Mouse (Mus musculus) hindbrain, embryonic 14.5 days (tissue): Measurements from ENCODE around the gene Rasgrf1. TPM values are rescaled to one million over a fixed set of nuclear protein-coding genes. Genes with fewer than 3 reads are reported as not detected.
"Not testable (repeated sequence)": the region's sequence is repeated elsewhere in the genome, so short reads cannot be mapped to it uniquely, and the experiment has no call there.

Source experiments
- ATAC-seq: fragments of 200-750 bp; cut with Nextera tagmentation; 2 replicates; pipeline ENCODE4 v1.8.0; 2017; ENCODE audit warnings: moderate number of reproducible peaks, mild to moderate bottlenecking, moderate TSS enrichment, moderate library complexity; ENCODE audit not compliant: low FRiP score
- DNase-seq: peaks from one replicate; pipeline ENCODE4 v3.0.0-alpha.2; 2015; ENCODE audit warnings: low spot score
- H3K27ac ChIP-seq: fragments of 300-500 bp; sonication (generic); 2 replicates; pipeline ENCODE4 v1.5.1; 2014; ENCODE audit warnings: mild to moderate bottlenecking, moderate library complexity
- H3K27me3 ChIP-seq: fragments of 300-500 bp; sonication (generic); 2 replicates; pipeline ENCODE4 v1.6.1; 2014; ENCODE audit warnings: mild to moderate bottlenecking, low read length, mixed read lengths; ENCODE audit not compliant: control insufficient read depth, insufficient read depth
- H3K36me3 ChIP-seq: fragments of 300-500 bp; sonication (generic); replicated peaks from 2 replicates; pipeline ENCODE4 v1.6.1; 2014; ENCODE audit not compliant: control insufficient read depth, insufficient read depth
- H3K4me1 ChIP-seq: fragments of 300-500 bp; sonication (generic); replicated peaks from 2 replicates; pipeline ENCODE4 v1.6.1; 2014; ENCODE audit warnings: antibody characterized with exemption, low read length, mixed read lengths; ENCODE audit not compliant: control insufficient read depth, insufficient read depth
- H3K4me2 ChIP-seq: fragments of 300-500 bp; sonication (generic); replicated peaks from 2 replicates; pipeline ENCODE4 v1.6.1; 2014; ENCODE audit warnings: mild to moderate bottlenecking, moderate library complexity
- H3K4me3 ChIP-seq: fragments of 300-500 bp; sonication (generic); replicated peaks from 2 replicates; pipeline ENCODE4 v1.5.1; 2014; ENCODE audit warnings: mild to moderate bottlenecking, low read length
- H3K9ac ChIP-seq: fragments of 300-500 bp; sonication (generic); 2 replicates; pipeline ENCODE4 v1.6.1; 2014
- H3K9me3 ChIP-seq: fragments of 300-500 bp; sonication (generic); 2 replicates; pipeline ENCODE4 v1.6.1; 2016; ENCODE audit warnings: low read length; ENCODE audit not compliant: control insufficient read depth
- WGBS: fragments of 180-500 bp; shearing (Covaris S2); extraction: QIAGEN DNeasy Blood & Tissue Kit; methylation state at CpG from one replicate; pipeline ENCODE4 v1.1.7; 2014; 5-methylcytosine and 5-hydroxymethylcytosine counted together
- polyA plus RNA-seq: library from polyadenylated mRNA; unstranded; fragments of >200 nt; fragmentation: Nextera tagmentation; extraction: Ambion mirVana; gene quantifications from 2 replicates; pipeline ENCODE4 v1.2.1, GENCODE M21; 2014

Rasgrf1 gene
- polyA plus RNA-seq, 1 experiment from 2014 or later = 10.1 TPM

- no peak overlapping the region for H3K4me2 ChIP-seq
- H3K9ac ChIP-seq = no peak overlapping the region
- H3K27me3 ChIP-seq = no peaks in the 10 kb centered on the region
- no peak for DNase-seq
- no peaks in the 10 kb centered on the region for H3K9me3 ChIP-seq
- no peaks in the 10 kb centered on the region for H3K4me1 ChIP-seq
- no peaks in the 10 kb centered on the region for H3K36me3 ChIP-seq
- ATAC-seq = no peak
- no peak overlapping the region for H3K4me3 ChIP-seq
- WGBS = 87% methylated on average over 4 of the region's 4 CpGs
- H3K27ac ChIP-seq = no peak overlapping the region
Observed at GRCm38 (mm10) chr9:90036313-90036712, 126.6 kb downstream of the Rasgrf1 start.

- no peaks in the 10 kb centered on the region for H3K4me1 ChIP-seq
- H3K9ac ChIP-seq = no peak overlapping the region
- H3K27ac ChIP-seq = no peak overlapping the region
- no peaks in the 10 kb centered on the region for H3K27me3 ChIP-seq
- no peaks in the 10 kb centered on the region for H3K36me3 ChIP-seq
- no peak overlapping the region for H3K4me3 ChIP-seq
- no peaks in the 10 kb centered on the region for H3K9me3 ChIP-seq
- no peak for DNase-seq
- 84% methylated on average over 4 of the region's 4 CpGs for WGBS
- ATAC-seq = no peak
- H3K4me2 ChIP-seq = no peak overlapping the region
Observed at GRCm38 (mm10) chr9:90038535-90038934, 128.8 kb downstream of the Rasgrf1 start.

GRCm38 (mm10) chr9:90040916-90041315 lies 131.2 kb downstream of the Rasgrf1 start:
- Histone ChIP-seq H3K4me3 (no peak overlapping the region), H3K36me3 (no peaks in the 10 kb centered on the region), H3K9me3 (no peaks in the 10 kb centered on the region), H3K27me3 (no peaks in the 10 kb centered on the region), H3K9ac (no peak overlapping the region), H3K4me1 (no peaks in the 10 kb centered on the region), H3K27ac (no peak overlapping the region), H3K4me2 (no peak overlapping the region)
- ATAC-seq (no peak), DNase-seq (no peak)
- 92% methylated on average over 2 of the region's 2 CpGs for WGBS

GRCm38 (mm10) chr9:90041556-90041955 lies 131.8 kb downstream of the Rasgrf1 start:
- Histone ChIP-seq H3K4me1 (no peaks in the 10 kb centered on the region), H3K27ac (no peak overlapping the region), H3K9ac (no peak overlapping the region), H3K9me3 (no peaks in the 10 kb centered on the region), H3K36me3 (no peaks in the 10 kb centered on the region), H3K27me3 (no peaks in the 10 kb centered on the region), H3K4me2 (no peak overlapping the region), H3K4me3 (no peak overlapping the region)
- DNase-seq = no peak
- no peak for ATAC-seq
- WGBS = 93% methylated on average over 3 of the region's 3 CpGs

GRCm38 (mm10) chr9:90042906-90043305 lies 133.2 kb downstream of the Rasgrf1 start:
- not testable (repeated sequence) for H3K4me1 ChIP-seq, H3K27me3 ChIP-seq

GRCm38 (mm10) chr9:90045191-90045590 lies 135.5 kb downstream of the Rasgrf1 start:
- H3K4me1 ChIP-seq = no peaks in the 10 kb centered on the region
- H3K9me3 ChIP-seq = no peaks in the 10 kb centered on the region
- no peaks in the 10 kb centered on the region for H3K27me3 ChIP-seq
- no peak overlapping the region for H3K9ac ChIP-seq
- H3K36me3 ChIP-seq = no peaks in the 10 kb centered on the region
- 94% methylated on average over 7 of the region's 7 CpGs for WGBS
- no peak overlapping the region for H3K27ac ChIP-seq
- H3K4me3 ChIP-seq = no peak overlapping the region
- no peak for DNase-seq
- H3K4me2 ChIP-seq = no peak overlapping the region
- ATAC-seq = no peak

More at GRCm38 (mm10) chr9:90042906-90043305, 133.2 kb downstream of the Rasgrf1 start:
- ATAC-seq, H3K4me3 ChIP-seq, H3K4me2 ChIP-seq, H3K9ac ChIP-seq, DNase-seq, H3K27ac ChIP-seq, H3K9me3 ChIP-seq, H3K36me3 ChIP-seq: not testable (repeated sequence)
- 94% methylated on average over 8 of the region's 8 CpGs for WGBS

- DNase-seq = no peak
- 82% methylated on average over 5 of the region's 5 CpGs for WGBS
Observed at GRCm38 (mm10) chr9:90047937-90048627, 138.4 kb downstream of the Rasgrf1 start.

GRCm38 (mm10) chr9:90053852-90054251 lies 144.1 kb downstream of the Rasgrf1 start, which contains the start of gene Ctsh:
Gene Ctsh, plus strand, starts transcription at chr9:90054152.
- whole genome bisulfite sequencing = 85% methylated on average over 2 of the region's 2 CpGs
- H3K4me3 ChIP-seq = peak within 1 kb of the TSS; percentile 34
- ATAC-seq (no peak), DNase-seq (no peak)
- H3K4me2 ChIP-seq = peak within 1 kb of the TSS; percentile 67
- peak within 1 kb of the TSS; percentile 47 for H3K9ac ChIP-seq
- no peaks in the 10 kb centered on the region for H3K36me3 ChIP-seq
- peaks cover 8% of the 10 kb centered on the region; the same call in 1 of the 2 replicates for H3K4me1 ChIP-seq
- H3K9me3 ChIP-seq = no peaks in the 10 kb centered on the region
- H3K27me3 ChIP-seq = peaks cover 5% of the 10 kb centered on the region; the same call in 1 of the 2 replicates
- H3K27ac ChIP-seq = no peak within 1 kb of the TSS

More at GRCm38 (mm10) chr9:90047937-90048627, 138.4 kb downstream of the Rasgrf1 start:
- Histone ChIP-seq H3K4me1 (no peaks in the 10 kb centered on the region), H3K9me3 (no peaks in the 10 kb centered on the region), H3K27ac (no peak overlapping the region), H3K36me3 (no peaks in the 10 kb centered on the region), H3K9ac (no peak overlapping the region), H3K4me2 (no peak overlapping the region), H3K27me3 (no peaks in the 10 kb centered on the region), H3K4me3 (no peak overlapping the region)
- ATAC-seq = no peak

GRCm38 (mm10) chr9:90054371-90055145 lies 144.8 kb downstream of the Rasgrf1 start:
- WGBS = under 1% methylated on average over 37 of the region's 37 CpGs
- H3K27me3 ChIP-seq = peaks cover 5% of the 10 kb centered on the region; the same call in 1 of the 2 replicates
- no peak overlapping the region for H3K27ac ChIP-seq
- H3K36me3 ChIP-seq = no peaks in the 10 kb centered on the region
- H3K4me1 ChIP-seq = peaks cover 8% of the 10 kb centered on the region; the same call in 1 of the 2 replicates
- peak overlapping the region; percentile 47 for H3K9ac ChIP-seq
- no peaks in the 10 kb centered on the region for H3K9me3 ChIP-seq
- H3K4me3 ChIP-seq = peak overlapping the region; percentile 34
- DNase-seq (no peak), ATAC-seq (peak; percentile 60; the same call in 1 of the 2 replicates)
- H3K4me2 ChIP-seq = peak overlapping the region; percentile 67
